Comparison of ENCODE assay signal across 7 mouse cellular contexts in genomic region chr5:139998321-139998720, GRCm38 (mm10).
A peak's percentile ranks its signal among the peaks of the same experiment; 100 is the strongest.
DNase-seq lines count a peak whose midpoint lies in the region; ATAC-seq and TF ChIP-seq lines count a peak whose summit lies in the region.
"Not testable (repeated sequence)": the region's sequence is repeated elsewhere in the genome, so short reads cannot be mapped to it uniquely, and the experiment has no call there.

No protein-coding gene starts in this region.

- H3K4me2 ChIP-seq in intestine, embryonic 14.5 days (ENCODE audit: low read length); lung, embryonic 14.5 days; neural tube, embryonic 12.5 days (replicated peaks); stomach, embryonic 16.5 days (ENCODE audit: low read depth, low read length): not testable (repeated sequence)

- H3K27me3 ChIP-seq in intestine, embryonic 14.5 days (replicated peaks; ENCODE audit: control insufficient read depth, insufficient read depth, low read length); lung, embryonic 14.5 days (ENCODE audit: insufficient read depth, low read length); neural tube, embryonic 12.5 days (replicated peaks); stomach, embryonic 16.5 days (ENCODE audit: control insufficient read depth, insufficient read depth, low read length): not testable (repeated sequence)

- WGBS in intestine, embryonic 14.5 days: 49% methylated on average over 11 of the region's 12 CpGs
- 59% methylated on average over 11 of the region's 12 CpGs for WGBS in lung, embryonic 14.5 days
- 56% methylated on average over 12 of the region's 12 CpGs for WGBS in neural tube, embryonic 12.5 days
- WGBS in stomach, embryonic 16.5 days: 57% methylated on average over 12 of the region's 12 CpGs

- not testable (repeated sequence) for TF ChIP-seq CTCF in lung, embryonic 14.5 days (IDR thresholded peaks at IDR 0.05; ENCODE audit: low read depth)

- DNase-seq in adrenal gland, postnatal 14 days: peak; percentile 66
- DNase-seq in gastrocnemius, postnatal 14 days: peak; percentile 60
- DNase-seq in intestine, embryonic 14.5 days (ENCODE audit: low spot score): not testable (repeated sequence)
- DNase-seq in kidney, postnatal 10 days: peak; percentile 85
- peak; percentile 49 for DNase-seq in lung, embryonic 14.5 days

- H3K9ac ChIP-seq in intestine, embryonic 14.5 days (ENCODE audit: low read length); lung, embryonic 14.5 days; neural tube, embryonic 12.5 days; stomach, embryonic 16.5 days (ENCODE audit: low read length): not testable (repeated sequence)

- intact Hi-C loops in gastrocnemius, postnatal 14 days (cut with DNase I; ENCODE audit: low total_unique reads): not testable (repeated sequence)

- not testable (repeated sequence) for H3K27ac ChIP-seq in intestine, embryonic 14.5 days (ENCODE audit: low read depth); lung, embryonic 14.5 days (ENCODE audit: low read depth); neural tube, embryonic 12.5 days; stomach, embryonic 16.5 days (ENCODE audit: low read length)

- H3K36me3 ChIP-seq in intestine, embryonic 14.5 days (ENCODE audit: control insufficient read depth, insufficient read depth, low read length); lung, embryonic 14.5 days (ENCODE audit: insufficient read depth); neural tube, embryonic 12.5 days; stomach, embryonic 16.5 days (ENCODE audit: control insufficient read depth, insufficient read depth, low read length): not testable (repeated sequence)

- peak; percentile 48; the same call in 1 of the 2 replicates for ATAC-seq in intestine, embryonic 14.5 days (replicated peaks; ENCODE audit: low FRiP score, low TSS enrichment, low read depth)
- not testable (repeated sequence) for ATAC-seq in lung, embryonic 14.5 days (ENCODE audit: insufficient read depth)
- peak; percentile 44; the same call in 1 of the 2 replicates for ATAC-seq in neural tube, embryonic 12.5 days (ENCODE audit: low FRiP score, low read depth)
- peak; percentile 25; the same call in 1 of the 2 replicates for ATAC-seq in stomach, embryonic 16.5 days (ENCODE audit: insufficient read depth, low FRiP score)

- H3K4me1 ChIP-seq in intestine, embryonic 14.5 days (replicated peaks; ENCODE audit: control insufficient read depth, insufficient read depth, low read length); lung, embryonic 14.5 days (ENCODE audit: insufficient read depth); neural tube, embryonic 12.5 days; stomach, embryonic 16.5 days (ENCODE audit: control insufficient read depth, insufficient read depth, low read length): not testable (repeated sequence)

- H3K9me3 ChIP-seq in intestine, embryonic 14.5 days (ENCODE audit: control insufficient read depth, low read length); lung, embryonic 14.5 days (ENCODE audit: low read depth, low read length); neural tube, embryonic 12.5 days; stomach, embryonic 16.5 days (replicated peaks; ENCODE audit: control insufficient read depth, low read length): not testable (repeated sequence)

- H3K4me3 ChIP-seq in intestine, embryonic 14.5 days (ENCODE audit: low read depth, low read length); lung, embryonic 14.5 days (ENCODE audit: low read depth, low read length); neural tube, embryonic 12.5 days; stomach, embryonic 16.5 days (replicated peaks; ENCODE audit: low read length): not testable (repeated sequence)
